Mouse (Mus musculus) gastrocnemius, postnatal 10 days (tissue): ENCODE data around the gene Ereg. TPM values are rescaled to one million over a fixed set of nuclear protein-coding genes. Genes with fewer than 3 reads are reported as not detected.
A peak's percentile ranks its signal among the peaks of the same experiment; 100 is the strongest.

Experiments
- DNase-seq: peaks from one replicate; pipeline ENCODE4 v3.0.0; 2021; ENCODE audit warnings: mixed read lengths
- long read RNA-seq, 2 experiments: library from polyadenylated mRNA; stranded (forward); transcript quantifications; one replicate each; pipeline ENCODE4 v2.0.0; 2021
- total RNA-seq, 2 experiments: library from RNA; stranded (reverse); gene quantifications; 2 replicates each; pipeline ENCODE4 v1.2.3; 2021

Gene Ereg
- under 1 TPM in 1 of 2 experiments, not detected in 1; 0.07 TPM for total RNA-seq
- long read RNA-seq, experiment 1, result 0 reads
- long read RNA-seq, experiment 2, result 0 reads

DNA sequence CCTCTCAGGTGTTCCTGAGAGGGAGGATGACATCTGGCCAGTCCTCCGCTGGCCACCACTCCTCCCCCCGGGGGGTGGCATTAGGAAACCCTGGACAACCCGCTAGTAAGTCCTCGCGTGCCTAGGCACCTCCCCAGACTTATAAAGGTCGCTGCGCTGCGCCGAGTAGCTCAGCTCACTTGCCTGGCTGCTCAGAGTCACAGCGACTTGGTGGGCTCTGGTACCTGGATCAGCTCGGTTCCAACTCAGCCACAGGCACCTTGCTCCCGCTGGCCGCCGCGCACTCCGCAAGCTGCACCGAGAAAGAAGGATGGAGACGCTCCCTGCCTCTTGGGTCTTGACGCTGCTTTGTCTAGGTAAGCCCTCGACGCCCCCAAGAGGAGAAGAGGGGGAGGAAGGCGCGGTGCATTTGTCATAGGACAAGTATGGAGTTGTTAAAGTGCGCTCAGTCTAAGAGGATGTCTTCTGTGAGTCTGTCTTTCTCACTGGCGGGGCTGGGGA, at the start of gene Ereg:
Ereg (plus strand) TSS at position 173 of the 501 bp plus-strand sequence.
- no peak for DNase-seq

DNA sequence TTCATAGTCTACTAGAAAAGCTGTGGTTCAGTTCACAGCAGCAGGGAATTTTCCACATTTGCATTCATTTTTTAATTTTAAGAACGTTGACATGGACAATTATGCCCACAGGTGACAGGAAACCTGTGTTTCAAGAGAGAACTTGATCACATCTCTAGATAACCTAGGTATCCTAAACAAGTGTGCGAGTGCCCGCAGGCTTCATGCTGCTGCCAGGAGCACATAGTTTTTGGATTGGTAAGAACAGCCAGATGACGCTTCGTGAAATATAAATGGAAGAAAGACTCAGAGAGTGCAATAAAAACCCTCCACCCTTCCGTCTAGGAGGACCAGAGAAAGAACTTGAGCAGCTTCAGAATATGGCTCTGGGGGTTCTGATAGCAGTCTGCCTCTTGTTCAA, 47.3 kb upstream of the Ereg start, which contains the start of gene Epgn:
Epgn (plus strand) TSS at position 301 of the 400 bp plus-strand sequence.
- DNase-seq, result no peak

DNA sequence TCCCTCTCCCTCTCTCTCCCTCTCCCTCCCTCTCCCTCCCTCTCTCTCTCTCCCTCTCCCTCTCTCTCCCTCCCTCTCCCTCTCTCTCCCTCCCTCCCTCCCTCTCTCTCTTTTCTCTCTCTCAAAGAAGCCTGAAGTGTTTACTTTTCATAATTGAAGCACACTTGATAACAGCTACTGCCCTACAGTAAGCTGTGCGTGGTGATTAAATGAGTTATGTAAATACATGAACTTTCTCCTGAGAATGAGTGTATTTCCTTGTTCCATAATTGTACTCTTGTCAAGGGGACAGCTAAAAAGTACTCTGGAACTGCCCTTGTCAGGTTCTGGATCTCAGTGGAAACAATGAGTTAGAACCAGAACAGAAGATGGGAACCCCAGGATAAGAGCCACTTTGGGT, 46.6 kb upstream of the Ereg start:
- DNase-seq, result no peak

DNA sequence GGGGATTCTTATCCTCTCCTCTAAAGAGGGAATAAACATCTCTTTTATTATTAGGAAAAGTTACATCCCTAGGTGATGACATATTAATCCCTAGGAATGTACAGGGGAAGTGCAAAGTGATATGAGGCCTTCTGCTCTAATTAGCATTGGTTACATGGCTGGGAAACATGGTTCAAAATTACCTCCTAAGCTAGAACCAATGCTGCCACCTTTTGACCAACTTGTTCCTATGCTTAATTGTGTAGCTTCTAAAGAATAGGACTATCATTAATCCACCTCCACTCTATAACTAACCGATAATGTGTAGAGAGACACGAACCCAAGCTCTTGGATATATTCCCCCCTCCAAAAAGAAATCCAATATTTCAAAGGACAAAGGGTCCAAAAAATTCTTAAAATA, 43.8 kb upstream of the Ereg start:
- DNase-seq, result no peak

DNA sequence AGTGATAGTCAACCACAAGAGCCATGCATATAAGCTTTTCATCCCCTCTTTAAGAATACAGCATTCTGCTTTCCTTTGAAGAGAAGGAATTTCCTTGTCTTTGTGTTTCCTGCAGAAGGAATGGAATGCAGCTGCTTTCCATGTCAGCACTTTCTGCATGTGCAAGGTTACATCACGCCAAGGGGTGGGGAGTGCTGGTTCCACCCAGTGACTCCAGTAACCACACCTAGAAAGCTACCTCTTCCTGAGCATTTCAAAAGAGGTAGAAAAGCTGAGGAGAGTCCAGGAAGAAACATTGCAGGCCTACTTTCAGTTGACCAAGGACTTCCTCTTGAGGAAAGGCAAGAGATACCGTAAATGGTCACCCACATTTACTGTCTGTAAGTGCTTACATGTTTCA, 39.1 kb upstream of the Ereg start:
- no peak for DNase-seq

DNA sequence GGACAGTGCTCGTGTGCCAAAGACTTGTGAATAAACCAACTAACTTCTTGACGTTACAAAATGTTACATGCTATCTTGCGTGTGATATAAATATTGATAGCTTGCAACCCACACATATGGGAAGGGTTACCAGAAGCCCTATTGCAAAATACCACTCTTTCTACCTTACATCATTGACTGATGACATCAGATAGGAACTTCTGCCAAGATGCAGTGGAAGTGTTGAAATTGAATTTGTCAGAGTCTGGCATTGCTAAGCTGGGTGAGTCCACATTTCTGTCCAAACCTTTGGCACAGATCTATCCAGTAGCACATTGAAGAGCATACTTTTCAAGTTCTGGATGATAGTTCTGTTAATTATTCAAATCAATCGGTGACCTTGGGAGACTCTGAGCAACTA, 37.8 kb upstream of the Ereg start:
- DNase-seq, result no peak

DNA sequence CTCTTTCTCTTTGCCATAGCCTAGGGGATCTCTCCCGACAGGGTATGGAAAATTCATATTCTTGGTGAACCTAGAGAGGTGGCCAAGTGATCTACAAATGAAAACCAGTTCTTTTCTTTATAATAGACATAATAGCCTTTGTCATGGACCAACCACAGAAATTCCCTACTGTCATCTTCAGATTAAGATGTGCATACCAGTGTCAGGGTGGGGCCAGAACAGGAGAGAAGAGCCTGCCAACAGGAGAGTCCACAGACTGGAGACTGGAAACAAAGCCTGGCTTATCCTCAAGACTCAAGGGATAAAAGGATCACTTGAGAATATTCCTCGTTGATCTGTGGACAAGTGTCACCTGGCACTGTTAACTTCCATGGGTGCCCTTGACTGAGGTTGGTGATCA, 36.7 kb upstream of the Ereg start:
- no peak for DNase-seq

DNA sequence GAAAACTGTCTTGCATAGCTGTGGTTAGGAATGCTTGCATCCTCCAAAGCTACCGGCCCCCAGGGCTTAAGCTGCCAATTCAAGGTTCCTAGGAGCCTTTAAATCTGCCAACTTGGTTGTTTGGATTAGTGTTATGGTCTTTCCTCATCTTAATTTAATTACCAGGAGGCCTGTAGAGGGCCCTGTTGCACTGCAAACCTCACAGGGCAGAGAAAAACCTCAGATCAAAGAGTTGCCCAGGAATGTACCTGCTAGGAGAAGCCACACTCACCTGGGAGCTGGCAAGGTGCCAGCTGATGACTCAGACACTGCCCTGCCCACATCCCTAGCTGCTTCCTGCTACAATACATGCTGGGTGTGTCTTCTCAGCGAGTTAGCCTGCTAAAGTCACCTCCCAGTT, 35.9 kb upstream of the Ereg start:
- DNase-seq, result no peak

DNA sequence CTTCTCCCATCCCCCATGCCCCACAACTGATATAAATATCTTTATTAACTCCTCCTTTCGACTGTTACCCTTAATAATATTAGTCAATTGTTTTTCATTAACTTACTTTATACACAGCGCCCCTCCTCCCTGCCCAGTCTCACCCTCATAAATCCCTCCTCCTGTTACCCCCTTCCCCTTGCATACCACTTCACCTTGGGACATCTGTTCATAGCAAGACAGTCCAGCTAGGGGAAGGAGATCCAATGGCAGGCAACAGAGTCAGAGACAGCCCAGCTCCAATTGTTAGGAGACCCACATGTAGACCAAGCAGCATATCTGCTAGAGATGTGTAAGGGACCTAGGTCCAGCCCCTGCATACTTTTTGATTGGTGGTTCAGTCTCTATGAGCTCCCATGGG, 35.5 kb upstream of the Ereg start:
- no peak for DNase-seq

DNA sequence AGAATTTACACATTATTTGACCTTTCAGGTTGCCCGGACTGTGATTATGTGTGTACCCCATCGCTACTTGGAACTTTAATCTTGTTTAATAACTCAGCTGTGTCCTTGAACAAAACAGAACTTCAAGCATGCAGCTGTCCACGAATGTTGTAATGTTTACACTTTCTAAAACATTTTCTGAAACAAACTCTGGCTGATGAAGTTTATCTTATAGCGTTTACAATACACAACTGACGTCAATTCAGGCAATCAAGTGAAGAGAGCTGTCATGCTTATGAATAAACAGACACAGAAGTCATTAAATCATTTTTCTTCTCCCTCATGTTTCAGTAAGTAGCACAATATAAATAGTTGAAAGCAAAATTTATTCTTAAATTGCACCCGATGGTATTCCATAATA, 26.4 kb upstream of the Ereg start:
- DNase-seq, result no peak

DNA sequence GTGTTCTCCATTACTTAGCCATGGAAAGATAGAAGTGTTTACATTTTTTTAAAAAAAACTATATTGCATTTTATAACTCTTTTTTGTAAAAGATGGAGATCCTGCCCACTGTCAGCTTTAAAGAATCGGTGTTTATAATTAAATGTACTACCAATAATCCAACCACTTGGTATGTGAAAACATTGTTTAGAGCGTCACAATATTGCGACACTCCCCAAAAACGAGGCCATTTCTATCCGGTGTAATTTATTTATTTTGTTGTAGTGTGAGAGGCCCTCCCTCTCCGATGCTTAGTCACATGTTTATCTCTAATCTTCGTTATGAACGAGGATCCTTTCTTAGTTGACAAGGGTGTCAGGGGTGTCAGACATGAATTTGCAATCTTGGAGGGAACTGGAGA, 26.0 kb upstream of the Ereg start:
- no peak for DNase-seq

DNA sequence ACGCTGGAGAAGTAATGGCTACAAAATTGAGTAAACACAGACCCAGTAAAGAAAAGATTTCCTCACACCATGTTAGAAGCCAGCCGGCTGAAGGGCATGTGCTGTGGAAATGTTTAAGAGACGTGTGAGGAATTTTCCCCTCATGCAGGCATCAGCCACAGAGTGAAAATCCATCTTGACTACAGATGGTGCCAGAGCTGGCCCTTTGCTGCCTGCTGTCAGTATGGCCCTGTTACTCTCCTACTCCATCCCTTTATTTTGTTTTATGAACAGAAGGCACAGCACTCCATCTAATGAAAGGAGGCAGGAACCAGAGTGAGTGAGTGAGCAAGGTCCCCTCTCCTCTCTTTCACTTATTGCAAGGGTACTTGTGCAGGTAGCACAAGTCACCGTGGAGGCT, 2.1 kb upstream of the Ereg start:
- DNase-seq, result no peak

DNA sequence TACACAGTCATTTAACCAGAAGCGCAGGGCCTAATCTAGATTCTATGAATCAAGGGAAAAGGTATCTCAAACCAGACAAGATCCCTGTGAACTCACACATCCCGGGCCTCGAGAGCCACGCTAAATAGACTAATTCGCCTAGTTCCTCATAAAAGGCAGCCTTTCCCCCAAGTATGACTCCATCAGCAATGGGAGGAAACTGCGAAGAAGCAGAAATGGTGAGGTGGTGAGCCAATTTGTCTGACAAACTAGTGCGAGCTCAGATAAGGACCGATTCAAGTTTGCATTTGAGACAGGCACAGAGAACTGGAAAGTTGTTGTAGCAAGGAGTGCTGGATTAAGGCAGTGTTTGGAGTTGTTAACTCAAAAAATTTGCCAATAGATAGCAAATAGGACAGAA, 796 bp upstream of the Ereg start:
- no peak for DNase-seq

DNA sequence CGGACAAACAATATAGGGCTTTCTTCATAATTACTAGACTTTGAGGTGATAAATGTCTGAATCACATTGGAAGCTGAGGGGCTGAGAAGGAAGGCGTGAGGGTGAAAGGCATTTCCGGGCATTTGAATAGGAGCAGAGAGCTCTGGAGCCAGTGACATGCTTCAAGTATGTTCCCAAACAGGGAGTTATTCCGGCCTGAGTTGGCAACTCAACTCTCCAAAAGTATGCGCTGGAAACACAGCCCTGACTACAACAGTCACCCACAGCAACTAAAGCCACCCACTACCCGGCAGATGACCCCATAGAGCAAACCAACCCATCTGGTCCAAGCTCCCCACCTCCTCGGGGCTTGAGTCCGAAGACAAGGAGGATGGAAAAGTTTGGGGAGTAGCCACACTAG, 396 bp upstream of the Ereg start:
- no peak for DNase-seq

DNA sequence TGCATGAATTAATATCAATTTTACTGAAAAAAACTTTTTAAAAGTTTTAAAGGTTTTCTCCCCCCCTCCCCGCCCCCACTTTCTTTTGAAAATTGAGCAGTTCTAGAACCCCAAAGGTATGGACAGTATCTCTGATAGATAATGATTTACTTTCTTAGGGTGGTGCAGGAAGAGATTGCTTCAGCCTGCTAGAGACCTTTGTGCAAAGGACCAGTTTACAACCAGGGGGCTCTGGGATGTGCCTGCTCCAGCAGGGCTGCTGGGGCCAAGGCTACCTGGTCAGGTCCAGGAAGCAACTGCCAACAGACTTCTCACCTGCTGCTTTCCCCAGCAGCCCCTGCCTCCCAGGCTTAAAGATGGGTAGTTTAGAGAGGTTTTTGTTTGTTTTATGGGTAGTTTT, 599 bp downstream of the Ereg start:
- no peak for DNase-seq

DNA sequence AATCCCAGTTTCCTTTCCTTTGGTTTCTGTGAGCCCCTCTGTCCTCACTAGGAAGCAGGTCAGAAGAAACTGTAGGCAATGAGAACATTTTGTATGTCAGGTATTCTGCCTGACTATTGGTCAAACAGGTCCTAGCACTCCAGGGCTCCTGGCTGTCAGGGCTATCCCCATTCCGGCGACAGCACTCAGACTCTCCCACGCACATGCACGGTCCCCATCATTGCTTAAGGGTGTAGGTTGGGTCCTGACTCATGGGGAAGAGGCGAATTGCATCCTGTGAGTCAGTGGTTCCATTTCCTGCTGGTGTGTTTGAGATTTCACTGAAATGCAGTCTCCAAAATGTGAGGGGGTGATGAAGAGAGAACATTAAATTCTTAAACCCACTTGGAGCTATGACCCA, 8.6 kb downstream of the Ereg start:
- DNase-seq, result no peak

DNA sequence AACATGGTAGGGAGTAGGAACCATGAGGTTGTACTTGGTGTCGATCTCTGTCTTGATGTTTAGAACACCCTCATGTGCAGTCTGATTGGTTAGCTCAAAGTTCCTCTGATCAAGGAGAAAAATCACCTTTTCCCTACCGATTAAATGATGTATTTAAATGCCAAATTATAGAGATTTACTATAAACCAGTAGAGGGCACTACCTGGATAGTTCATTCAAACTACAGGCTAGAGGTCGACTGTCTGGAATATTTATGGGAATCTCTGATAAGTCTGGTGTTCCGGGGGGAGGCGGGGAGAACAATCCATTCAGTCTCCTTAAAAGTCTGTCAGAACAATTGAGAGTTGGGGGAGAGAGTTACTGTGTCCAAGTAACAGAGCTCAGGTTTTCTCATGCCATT, 10.9 kb downstream of the Ereg start:
- DNase-seq, result no peak

DNA sequence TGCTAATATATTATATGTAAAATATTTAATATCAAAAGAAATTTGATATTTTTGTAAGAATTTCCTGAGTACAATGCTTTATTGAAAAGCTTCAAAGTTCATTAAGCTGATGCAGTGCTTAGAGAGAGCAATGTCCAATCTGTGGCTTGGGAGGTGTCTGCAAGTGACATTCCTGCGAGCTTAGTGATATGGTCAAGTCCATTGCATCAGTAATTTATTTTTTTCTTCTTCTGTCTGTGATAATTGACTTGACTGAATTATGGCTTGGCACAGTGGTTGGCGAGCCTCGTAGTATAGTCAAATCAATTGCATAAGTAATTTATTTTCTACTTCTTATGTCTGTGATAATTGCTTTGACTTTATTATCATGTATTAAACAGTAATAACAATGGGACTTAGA, 15.9 kb downstream of the Ereg start:
- no peak for DNase-seq

DNA sequence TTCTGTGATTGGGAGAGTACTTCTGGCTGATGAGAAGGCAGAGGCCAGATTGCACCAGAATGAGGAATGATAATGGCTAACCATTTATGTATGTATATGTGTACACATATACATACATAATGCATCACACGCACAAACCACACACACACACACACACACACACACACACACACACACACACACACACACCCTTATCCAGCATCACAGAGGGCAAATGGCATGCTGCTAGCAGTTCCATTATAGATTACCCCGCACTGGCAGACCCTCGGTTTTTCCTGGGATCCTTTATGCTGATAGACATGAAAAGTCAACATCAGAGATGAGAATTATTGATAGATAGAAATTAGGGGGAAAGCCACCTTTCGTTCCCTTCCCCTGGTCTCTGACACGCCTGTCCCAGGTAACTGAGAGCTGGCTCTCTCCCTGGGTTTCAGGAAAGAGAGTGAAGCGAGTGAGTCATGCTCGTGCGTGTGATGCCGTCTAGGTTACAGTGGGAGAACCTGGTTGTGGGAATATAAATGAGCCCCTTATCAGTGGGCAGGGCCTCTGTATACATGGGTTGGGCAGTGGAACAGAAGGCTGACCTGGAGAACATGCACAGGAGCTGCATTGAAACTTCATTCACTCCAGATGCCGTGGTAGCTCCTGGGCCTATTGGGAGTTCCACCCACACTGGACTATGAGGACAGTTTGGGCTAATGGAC, 23.6 kb downstream of the Ereg start:
- DNase-seq, result no peak

DNA sequence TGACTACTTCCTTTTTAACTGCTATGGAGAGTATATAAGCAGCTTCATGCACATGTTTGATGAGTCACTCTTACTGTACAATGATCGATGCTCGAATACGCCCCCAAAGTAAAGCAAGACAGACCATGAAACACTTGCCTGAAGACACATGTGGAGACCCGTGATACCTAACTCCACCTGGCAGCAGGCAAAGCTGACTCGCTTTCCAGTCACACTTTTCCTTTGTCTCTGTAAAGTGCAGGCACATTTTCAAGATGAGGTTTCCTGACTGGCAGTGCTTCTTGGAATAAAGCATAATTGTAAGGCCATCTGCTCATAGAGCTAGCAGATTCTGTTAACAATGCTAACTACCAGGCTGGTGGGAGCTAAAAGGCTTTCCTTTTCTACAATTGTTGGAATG, 27.3 kb downstream of the Ereg start:
- DNase-seq, result no peak

DNA sequence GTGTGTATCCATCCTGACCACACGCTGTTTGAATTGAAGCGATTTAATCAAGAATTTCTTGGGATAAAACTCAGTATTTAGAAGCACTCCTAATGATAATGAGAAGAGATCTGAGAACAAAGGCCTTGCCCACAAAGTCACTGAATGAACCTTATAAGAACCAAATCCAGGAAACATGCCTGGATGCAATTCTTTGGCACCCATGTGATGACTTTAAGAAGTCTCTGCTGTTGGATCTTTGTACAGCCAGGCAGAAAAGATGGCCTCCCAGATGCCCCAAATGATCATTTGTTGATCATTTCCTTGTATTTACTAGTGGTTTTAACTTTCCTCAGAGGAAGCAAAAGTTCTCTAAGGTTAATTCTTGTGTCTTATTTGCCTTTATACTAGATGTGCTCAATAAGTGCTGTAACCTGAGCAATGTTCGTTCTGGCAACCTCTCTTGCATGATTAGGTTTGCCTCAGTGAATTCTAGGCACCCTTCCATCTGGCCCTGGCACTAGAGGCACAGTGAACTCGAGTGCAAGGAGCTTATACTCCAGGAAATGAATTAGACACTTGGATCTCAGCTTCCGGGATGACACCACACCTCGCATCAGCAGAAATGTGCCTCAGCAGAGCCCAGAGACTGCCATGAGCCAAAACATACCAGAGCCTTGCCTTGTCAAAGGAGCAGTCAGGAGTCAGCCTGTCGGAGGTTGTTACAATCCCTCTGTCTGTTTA, 29.7 kb downstream of the Ereg start:
- peak; percentile 7 for DNase-seq

DNA sequence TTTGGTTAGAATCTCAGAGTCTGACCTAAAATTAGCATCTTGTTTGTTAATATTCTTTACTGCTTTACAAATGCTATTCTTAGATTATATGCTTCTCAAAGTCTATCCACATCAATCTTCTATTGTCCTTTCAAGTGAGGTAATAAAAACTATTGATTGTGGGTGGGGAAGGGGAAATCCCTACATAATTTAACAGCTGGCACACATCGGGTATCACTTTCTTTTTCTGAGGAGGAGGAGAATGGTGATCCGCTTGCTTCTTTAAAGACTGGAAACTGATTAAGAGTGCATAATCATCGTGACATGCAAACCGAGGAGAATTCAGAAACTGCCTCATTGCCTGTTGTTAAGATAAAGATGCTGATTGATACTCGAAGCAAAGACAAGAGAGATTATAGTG, 31.8 kb downstream of the Ereg start:
- DNase-seq, result no peak

DNA sequence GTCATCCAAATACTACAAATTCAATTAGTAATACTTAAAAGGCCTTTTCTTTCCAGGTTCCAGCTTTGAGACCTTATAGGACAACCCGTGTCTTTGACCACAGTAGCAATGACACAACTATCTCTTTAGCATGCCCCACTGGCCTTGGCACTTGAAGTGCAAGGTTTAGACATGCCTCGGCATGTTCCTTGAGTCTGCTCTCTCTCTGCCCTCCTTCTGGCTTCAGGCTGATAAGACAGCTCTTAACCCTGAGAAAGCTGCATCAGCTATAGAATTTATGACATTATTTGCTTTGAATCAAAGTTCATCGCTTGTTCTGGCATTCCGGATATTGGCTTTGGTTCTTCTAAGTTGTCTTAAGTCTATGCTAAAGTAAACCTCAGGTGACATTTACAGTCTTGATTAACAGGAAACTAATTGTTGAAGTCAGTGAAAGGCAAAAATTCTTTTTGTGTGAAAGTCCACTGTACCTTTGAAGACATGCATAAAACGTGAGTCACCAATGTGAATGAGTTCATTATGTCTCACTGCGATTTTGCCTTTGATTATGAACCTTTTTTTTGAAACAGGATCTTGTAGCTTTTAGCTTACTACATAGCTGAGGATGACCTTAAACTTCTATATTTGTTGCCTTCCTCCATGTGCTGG, 35.7 kb downstream of the Ereg start:
- DNase-seq, result no peak
